Mouse (Mus musculus) stomach, embryonic 15.5 days (tissue): ENCODE results near the gene Rbmx. TPM values are rescaled to one million over a fixed set of nuclear protein-coding genes. Genes with fewer than 3 reads are reported as not detected.
A peak's percentile ranks its signal among the peaks of the same experiment; 100 is the strongest.

Experiments used
- ATAC-seq: fragments of 200-750 bp; cut with Nextera tagmentation; 2 replicates; pipeline ENCODE4 v1.8.0; 2017; ENCODE audit warnings: low read depth, moderate number of reproducible peaks, moderate TSS enrichment; ENCODE audit not compliant: insufficient read depth, low FRiP score
- H3K27ac ChIP-seq: fragments of 300-500 bp; sonication (generic); 2 replicates; pipeline ENCODE4 v1.5.1; 2015; ENCODE audit warnings: mild to moderate bottlenecking, inconsistent platforms
- H3K27me3 ChIP-seq: fragments of 300-500 bp; sonication (generic); replicated peaks from 2 replicates; pipeline ENCODE4 v1.6.1; 2015; ENCODE audit warnings: inconsistent platforms
- H3K36me3 ChIP-seq: fragments of 300-500 bp; sonication (generic); 2 replicates; pipeline ENCODE4 v1.6.1; 2015; ENCODE audit warnings: inconsistent platforms
- H3K4me1 ChIP-seq: fragments of 300-500 bp; sonication (generic); 2 replicates; pipeline ENCODE4 v1.6.1; 2015; ENCODE audit warnings: inconsistent platforms
- H3K4me2 ChIP-seq: fragments of 300-500 bp; sonication (generic); 2 replicates; pipeline ENCODE4 v1.6.1; 2015; ENCODE audit warnings: mild to moderate bottlenecking, inconsistent platforms
- H3K4me3 ChIP-seq: fragments of 300-500 bp; sonication (generic); replicated peaks from 2 replicates; pipeline ENCODE4 v1.5.1; 2015; ENCODE audit warnings: inconsistent platforms
- H3K9ac ChIP-seq: fragments of 300-500 bp; sonication (generic); 2 replicates; pipeline ENCODE4 v1.6.1; 2015; ENCODE audit warnings: inconsistent platforms
- H3K9me3 ChIP-seq: fragments of 300-500 bp; sonication (generic); 2 replicates; pipeline ENCODE4 v1.6.1; 2016; ENCODE audit warnings: inconsistent platforms
- WGBS: fragments of 180-500 bp; shearing (Covaris S2); methylation state at CpG from one replicate; pipeline ENCODE4 v1.1.7; 2015; 5-methylcytosine and 5-hydroxymethylcytosine counted together
- polyA plus RNA-seq: library from polyadenylated mRNA; unstranded; fragments of >200 nt; fragmentation: Nextera tagmentation; extraction: Ambion mirVana; gene quantifications from 2 replicates; pipeline ENCODE4 v1.2.1, GENCODE M21; 2015

Rbmx gene
- 86.2 and 98.5 TPM in 2 replicates for polyA plus RNA-seq

DNA sequence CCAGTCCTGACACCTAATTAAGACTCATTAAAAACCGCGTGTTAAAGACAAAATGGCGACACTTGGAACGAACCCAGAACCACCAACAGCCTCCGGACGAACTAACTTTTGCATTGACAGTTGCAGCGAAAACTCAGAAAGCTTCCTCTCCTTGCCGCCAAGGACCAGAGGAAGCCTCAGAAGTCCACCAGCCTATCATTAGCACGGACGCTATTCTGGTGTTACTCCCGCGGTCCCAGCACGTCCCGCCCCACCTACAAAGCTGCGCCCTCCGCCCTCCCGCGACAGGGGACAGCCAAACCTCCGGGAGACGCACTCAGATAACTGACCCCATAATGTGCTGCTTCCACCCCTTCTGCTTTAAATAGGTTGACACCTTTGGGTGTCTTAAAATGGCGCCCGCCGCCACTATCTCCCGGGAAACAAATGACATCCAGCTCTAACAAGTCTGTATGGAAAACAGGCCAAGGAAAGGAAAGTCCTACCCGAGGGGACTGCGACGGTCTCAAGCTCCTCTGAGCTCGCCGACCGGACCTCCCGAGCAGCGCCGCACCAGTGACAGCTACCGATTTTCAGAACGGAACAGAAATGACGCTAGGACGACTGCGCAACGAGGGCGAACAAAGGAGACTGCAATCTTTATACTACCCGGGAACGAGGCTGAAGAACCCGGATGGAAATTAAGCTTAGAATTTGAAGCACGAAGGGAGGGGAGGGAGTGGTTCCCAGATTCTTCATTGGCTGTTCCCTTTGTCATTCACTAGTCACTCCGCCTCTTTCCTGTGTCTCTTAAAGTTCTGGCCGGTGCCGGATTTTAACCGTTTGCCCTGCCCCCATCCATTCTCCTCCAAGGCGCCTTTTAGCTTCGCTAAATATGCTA lies at the start of gene Rbmx:
Gene Rbmx (minus strand): TSS at position 670 of the 880 bp plus-strand sequence.
- peak; percentile 96 for ATAC-seq
- peak within 1 kb of the TSS; percentile 45 for H3K4me2 ChIP-seq
- H3K27me3 ChIP-seq: no peaks in the 10 kb centered on the region
- H3K9ac ChIP-seq: peak within 1 kb of the TSS; percentile 54; the same call in 1 of the 2 replicates
- no peaks in the 10 kb centered on the region for H3K4me1 ChIP-seq
- H3K9me3 ChIP-seq: no peaks in the 10 kb centered on the region
- no peaks in the 10 kb centered on the region; the same call in 1 of the 2 replicates for H3K36me3 ChIP-seq
- H3K4me3 ChIP-seq: peak within 1 kb of the TSS; percentile 59
- WGBS: 22% methylated on average over 50 of the region's 50 CpGs
- peak within 1 kb of the TSS; percentile 93 for H3K27ac ChIP-seq

DNA sequence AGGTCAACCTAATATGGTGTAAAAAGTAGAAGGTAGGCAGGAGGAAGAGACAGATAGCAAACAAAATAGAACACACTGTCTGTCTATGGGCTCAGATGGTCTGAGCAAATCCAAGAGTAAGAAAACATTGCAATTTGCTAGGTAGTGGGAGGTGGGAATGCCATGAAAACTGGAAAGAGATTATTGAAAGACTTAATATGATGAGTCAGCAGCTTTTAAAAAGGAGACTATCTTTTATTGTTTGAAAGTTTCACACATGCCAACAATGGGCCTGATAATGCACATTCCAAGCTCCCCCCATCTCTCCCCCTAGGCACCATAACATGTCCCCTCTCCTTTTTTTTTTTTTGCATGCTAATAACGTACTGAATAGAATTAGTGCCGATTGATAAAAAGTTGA lies 41.1 kb upstream of the Rbmx start:
- no peaks in the 10 kb centered on the region for H3K36me3 ChIP-seq
- H3K4me3 ChIP-seq: no peak overlapping the region
- ATAC-seq: no peak
- H3K4me1 ChIP-seq: no peaks in the 10 kb centered on the region
- no peak overlapping the region for H3K9ac ChIP-seq
- H3K9me3 ChIP-seq: no peaks in the 10 kb centered on the region
- no peak overlapping the region for H3K4me2 ChIP-seq
- H3K27ac ChIP-seq: no peak overlapping the region
- 76% methylated on average over 2 of the region's 2 CpGs for WGBS
- H3K27me3 ChIP-seq: no peaks in the 10 kb centered on the region

DNA sequence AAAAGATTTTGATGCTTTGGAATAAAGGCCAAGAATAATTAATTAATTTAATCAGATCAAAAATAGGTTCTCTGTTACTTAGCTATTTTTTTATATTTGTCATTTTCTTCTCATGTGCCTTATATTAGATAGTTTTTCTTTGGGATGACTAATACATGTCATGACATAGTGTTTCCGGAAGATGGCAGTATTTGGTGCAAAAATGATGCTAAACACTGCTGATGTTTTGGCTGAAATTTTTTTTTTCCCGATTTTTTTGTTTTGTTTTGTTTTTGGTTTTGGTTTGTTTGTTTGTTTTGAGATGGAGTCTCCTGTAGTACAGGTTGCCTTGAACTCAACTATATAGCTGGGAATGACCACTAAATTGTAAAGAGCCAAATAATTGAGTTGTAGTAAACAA lies 38.8 kb upstream of the Rbmx start:
- Histone ChIP-seq H3K27ac (no peak overlapping the region), H3K9ac (no peak overlapping the region), H3K4me3 (no peak overlapping the region), H3K36me3 (no peaks in the 10 kb centered on the region), H3K9me3 (no peaks in the 10 kb centered on the region), H3K4me1 (no peaks in the 10 kb centered on the region), H3K27me3 (no peaks in the 10 kb centered on the region), H3K4me2 (no peak overlapping the region)
- 9% methylated on average over 2 of the region's 2 CpGs for WGBS
- no peak for ATAC-seq

DNA sequence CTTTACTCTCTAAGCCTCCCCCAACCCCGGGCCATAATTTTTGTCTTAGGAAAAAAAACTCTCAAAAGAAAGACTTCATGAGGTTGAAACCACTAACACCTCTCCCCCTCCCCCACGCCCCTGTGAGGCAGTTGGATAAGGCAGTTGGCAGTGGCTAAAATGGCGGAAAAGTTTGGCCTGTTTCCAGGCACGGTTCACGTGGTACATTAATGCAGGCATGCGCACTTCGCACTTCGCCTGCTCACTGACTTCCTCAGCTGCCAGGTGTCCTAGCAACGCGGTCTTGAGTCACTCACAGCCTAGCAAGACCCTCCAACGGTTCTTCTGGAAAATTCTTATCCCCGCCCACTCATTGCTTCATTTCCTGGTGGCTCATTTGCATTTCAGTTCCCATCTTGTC lies 15.9 kb upstream of the Rbmx start, which contains the start of gene Gm364:
Gene Gm364 (plus strand): TSS at position 386 of the 400 bp plus-strand sequence.
- 83% methylated on average over 12 of the region's 12 CpGs for WGBS
- Histone ChIP-seq H3K9ac (no peak within 1 kb of the TSS), H3K4me3 (no peak within 1 kb of the TSS), H3K27ac (no peak within 1 kb of the TSS), H3K36me3 (no peaks in the 10 kb centered on the region), H3K4me1 (no peaks in the 10 kb centered on the region), H3K9me3 (no peaks in the 10 kb centered on the region), H3K4me2 (no peak within 1 kb of the TSS), H3K27me3 (no peaks in the 10 kb centered on the region)
- no peak for ATAC-seq

DNA sequence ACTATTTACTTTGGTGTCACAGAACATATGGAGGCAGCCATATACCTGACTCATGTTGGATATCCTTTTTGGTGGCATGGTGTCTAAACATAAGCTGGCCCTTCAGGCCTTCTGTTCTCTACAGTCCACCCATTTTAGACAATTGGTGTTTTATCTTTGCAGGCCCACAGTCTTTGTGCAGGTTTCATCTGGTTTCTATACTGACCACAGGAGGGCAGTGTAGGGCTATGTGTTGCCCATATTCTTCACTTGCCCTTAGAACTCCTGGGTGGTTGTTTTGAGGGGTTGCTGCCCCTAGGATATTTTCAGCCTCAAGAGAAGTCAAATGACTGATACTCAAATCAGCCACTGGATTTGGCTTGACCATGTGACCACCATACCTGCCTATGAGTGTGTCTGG lies 10.8 kb upstream of the Rbmx start:
- no peak overlapping the region for H3K27ac ChIP-seq
- H3K4me1 ChIP-seq: no peaks in the 10 kb centered on the region
- H3K27me3 ChIP-seq: no peaks in the 10 kb centered on the region
- no peak overlapping the region for H3K4me3 ChIP-seq
- H3K9ac ChIP-seq: no peak overlapping the region
- H3K4me2 ChIP-seq: no peak overlapping the region
- H3K9me3 ChIP-seq: no peaks in the 10 kb centered on the region
- no peak for ATAC-seq
- H3K36me3 ChIP-seq: no peaks in the 10 kb centered on the region

DNA sequence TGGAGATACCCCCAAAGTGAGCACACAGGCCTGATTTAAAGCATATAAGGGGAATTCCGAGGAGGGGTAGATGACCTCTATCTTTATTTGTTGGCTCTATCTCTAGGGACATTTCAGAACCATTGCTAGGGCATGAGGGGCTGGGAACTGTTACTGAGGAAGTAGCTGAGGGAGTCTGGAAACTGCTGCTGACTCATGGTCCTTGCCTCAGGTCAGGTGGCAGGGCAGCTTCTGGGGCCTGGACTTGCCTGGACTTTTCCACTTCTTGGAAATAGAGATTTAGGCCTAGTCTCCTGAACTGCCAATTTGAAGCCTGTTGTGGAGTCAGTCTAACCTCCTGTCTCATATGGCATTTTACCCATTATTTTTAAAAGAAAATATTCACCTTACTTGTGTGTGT lies 8.6 kb upstream of the Rbmx start:
- Histone ChIP-seq H3K9ac (no peak overlapping the region), H3K27me3 (no peaks in the 10 kb centered on the region), H3K9me3 (no peaks in the 10 kb centered on the region), H3K4me1 (no peaks in the 10 kb centered on the region), H3K27ac (no peak overlapping the region), H3K36me3 (no peaks in the 10 kb centered on the region), H3K4me3 (no peak overlapping the region), H3K4me2 (no peak overlapping the region)
- 70% methylated on average over 1 of the region's 1 CpGs for WGBS
- no peak for ATAC-seq

DNA sequence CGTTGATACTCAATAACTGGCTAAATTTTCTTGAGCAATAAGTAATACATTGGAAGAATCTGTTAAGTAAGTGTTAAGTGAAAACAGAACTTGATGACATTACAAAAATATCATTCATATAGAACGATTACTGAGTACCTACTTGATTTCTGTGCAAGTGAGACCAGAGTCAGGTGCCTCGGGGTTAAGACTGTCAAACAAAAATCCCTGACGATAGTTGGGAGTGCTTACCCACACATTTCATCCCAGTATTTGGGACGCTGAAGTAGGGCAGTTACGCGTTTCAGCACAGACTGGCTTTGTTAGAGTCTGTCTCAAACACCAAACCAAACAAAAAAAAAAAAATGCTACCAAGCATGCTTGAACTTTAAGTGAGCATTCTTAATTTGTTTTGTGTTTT lies 576 bp upstream of the Rbmx start:
- no peak for ATAC-seq
- H3K4me3 ChIP-seq: no peak overlapping the region
- WGBS: 29% methylated on average over 7 of the region's 7 CpGs

DNA sequence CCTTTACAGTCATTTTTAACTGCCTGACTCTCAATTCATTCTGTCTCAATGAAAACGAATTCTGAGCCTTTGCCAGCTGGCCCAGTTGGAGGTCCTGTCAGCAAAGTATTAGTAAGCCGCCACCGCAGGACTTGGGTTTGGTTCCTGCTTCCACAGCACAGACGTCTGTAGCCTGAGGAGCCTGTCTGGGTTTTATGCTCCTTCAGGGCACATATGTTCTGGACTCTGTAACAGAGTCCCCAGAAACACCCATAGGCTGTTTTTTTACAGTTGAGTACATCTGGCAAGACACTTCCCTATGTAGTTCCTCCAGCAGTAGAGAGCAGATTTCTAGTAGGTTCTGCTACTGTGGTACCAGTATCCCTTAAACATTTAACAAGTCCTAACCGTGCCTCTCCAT lies 11.9 kb downstream of the Rbmx start:
- ATAC-seq: no peak
- no peak overlapping the region for H3K4me2 ChIP-seq
- H3K9ac ChIP-seq: no peak overlapping the region
- no peaks in the 10 kb centered on the region for H3K4me1 ChIP-seq
- 75% methylated on average over 5 of the region's 5 CpGs for WGBS
- no peak overlapping the region for H3K4me3 ChIP-seq
- 0 out of 2 replicates have a peak, but pooled peaks cover 5% of the 10 kb centered on the region for H3K36me3 ChIP-seq
- H3K27me3 ChIP-seq: no peaks in the 10 kb centered on the region
- H3K27ac ChIP-seq: no peak overlapping the region
- no peaks in the 10 kb centered on the region for H3K9me3 ChIP-seq

More for the DNA sequence above, 576 bp upstream of the Rbmx start:
- H3K4me2 ChIP-seq: peak overlapping the region; percentile 29
- no peaks in the 10 kb centered on the region for H3K4me1 ChIP-seq
- H3K9ac ChIP-seq: no peak overlapping the region
- no peaks in the 10 kb centered on the region for H3K9me3 ChIP-seq
- H3K27me3 ChIP-seq: no peaks in the 10 kb centered on the region
- no peaks in the 10 kb centered on the region; the same call in 1 of the 2 replicates for H3K36me3 ChIP-seq
- H3K27ac ChIP-seq: no peak overlapping the region

DNA sequence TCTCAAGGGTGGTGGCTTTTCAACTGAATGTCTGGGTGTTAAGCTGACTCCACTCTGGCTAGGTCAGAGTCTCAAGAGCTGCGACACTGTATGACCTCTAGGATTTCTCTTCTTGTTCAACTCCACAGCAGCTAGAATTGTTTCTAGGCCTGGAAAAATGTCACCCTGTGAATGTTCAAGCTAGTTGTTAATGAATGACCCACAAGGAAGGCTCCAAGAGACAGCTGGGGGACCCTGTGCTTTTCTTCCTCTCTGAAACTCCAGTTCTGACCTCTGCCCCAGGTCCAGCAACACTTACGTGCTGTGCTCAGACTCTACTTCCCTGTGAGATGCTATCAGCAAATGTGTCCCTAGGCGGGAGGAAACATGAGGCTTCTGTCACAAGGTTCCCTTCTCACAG lies 14.3 kb downstream of the Rbmx start:
- Histone ChIP-seq H3K4me2 (no peak overlapping the region), H3K4me1 (no peaks in the 10 kb centered on the region), H3K4me3 (no peak overlapping the region), H3K9me3 (no peaks in the 10 kb centered on the region), H3K27me3 (no peaks in the 10 kb centered on the region), H3K36me3 (0 out of 2 replicates have a peak, but pooled peaks cover 5% of the 10 kb centered on the region), H3K27ac (no peak overlapping the region), H3K9ac (no peak overlapping the region)
- ATAC-seq: no peak
- WGBS: 84% methylated on average over 3 of the region's 3 CpGs

DNA sequence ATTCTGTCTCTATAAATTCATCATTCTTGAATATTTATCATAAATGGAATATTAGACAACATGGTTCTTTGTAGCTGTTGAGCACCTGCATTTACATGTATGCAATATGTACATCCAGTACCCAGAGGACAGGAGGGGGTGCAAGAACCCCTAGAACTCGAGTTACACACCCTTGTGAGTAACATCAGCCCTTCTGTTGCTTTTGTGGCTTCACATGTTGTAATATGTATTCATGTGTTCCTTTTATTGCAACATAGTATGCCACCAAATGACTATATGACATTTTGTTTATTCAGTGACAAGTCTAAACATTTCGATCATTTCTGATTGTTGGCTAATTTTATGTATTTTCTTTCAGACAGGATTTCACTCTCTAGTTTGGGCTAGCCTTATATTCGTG lies 15.7 kb downstream of the Rbmx start:
- H3K4me3 ChIP-seq: no peak overlapping the region
- H3K4me1 ChIP-seq: no peaks in the 10 kb centered on the region
- WGBS: 78% methylated on average over 3 of the region's 3 CpGs
- no peak for ATAC-seq
- 0 out of 2 replicates have a peak, but pooled peaks cover 1% of the 10 kb centered on the region for H3K36me3 ChIP-seq
- no peak overlapping the region for H3K4me2 ChIP-seq
- no peak overlapping the region for H3K27ac ChIP-seq
- H3K9ac ChIP-seq: no peak overlapping the region
- no peaks in the 10 kb centered on the region for H3K9me3 ChIP-seq
- no peaks in the 10 kb centered on the region for H3K27me3 ChIP-seq

DNA sequence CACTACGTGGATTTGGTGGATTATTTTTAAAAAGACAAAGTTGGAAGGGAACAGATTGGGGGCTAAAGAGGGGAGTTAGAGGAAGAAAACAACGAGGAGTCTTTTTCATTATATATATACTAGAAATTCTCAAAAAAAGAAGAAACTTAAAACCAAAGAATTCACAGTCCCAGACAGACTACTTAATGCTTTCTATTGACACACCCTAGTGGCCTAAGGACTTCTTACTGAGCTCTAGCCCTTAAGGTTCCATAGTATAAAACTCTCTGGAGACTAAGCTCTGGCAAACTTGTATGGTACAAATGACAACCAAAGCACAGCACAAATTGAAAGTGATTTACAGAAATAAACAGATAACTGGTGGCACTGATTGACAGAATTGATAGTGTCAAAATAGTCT lies 18.8 kb downstream of the Rbmx start:
- no peaks in the 10 kb centered on the region for H3K4me1 ChIP-seq
- WGBS: 72% methylated on average over 2 of the region's 2 CpGs
- no peak overlapping the region for H3K4me2 ChIP-seq
- ATAC-seq: no peak
- H3K36me3 ChIP-seq: no peaks in the 10 kb centered on the region
- H3K27ac ChIP-seq: no peak overlapping the region
- no peaks in the 10 kb centered on the region for H3K9me3 ChIP-seq
- H3K27me3 ChIP-seq: no peaks in the 10 kb centered on the region
- H3K4me3 ChIP-seq: no peak overlapping the region
- no peak overlapping the region for H3K9ac ChIP-seq

DNA sequence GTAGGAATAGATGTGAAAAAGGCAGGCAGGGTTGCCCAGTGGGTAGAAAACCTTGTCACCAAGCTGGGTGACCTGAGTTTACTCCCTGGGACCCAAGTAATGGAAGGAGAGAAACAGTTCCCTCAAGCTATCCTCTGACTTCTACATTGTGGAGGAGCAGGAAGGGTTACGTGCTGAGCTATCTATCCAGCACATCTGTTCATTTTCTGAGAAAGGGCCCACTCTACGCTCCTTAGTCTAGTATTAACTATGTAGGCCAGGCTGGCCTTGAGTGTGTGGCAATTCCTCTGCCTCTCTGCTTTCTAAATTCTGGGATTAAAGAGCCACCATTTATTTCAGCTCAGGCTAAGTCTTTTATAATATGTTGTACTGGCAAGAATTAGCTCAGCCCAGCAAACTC lies 19.3 kb downstream of the Rbmx start:
- no peak overlapping the region for H3K4me2 ChIP-seq
- WGBS: 86% methylated on average over 2 of the region's 2 CpGs
- H3K27ac ChIP-seq: no peak overlapping the region
- no peak overlapping the region for H3K4me3 ChIP-seq
- H3K4me1 ChIP-seq: no peaks in the 10 kb centered on the region
- ATAC-seq: no peak
- H3K9me3 ChIP-seq: no peaks in the 10 kb centered on the region
- no peak overlapping the region for H3K9ac ChIP-seq
- H3K27me3 ChIP-seq: no peaks in the 10 kb centered on the region
- no peaks in the 10 kb centered on the region for H3K36me3 ChIP-seq
